Mouse (Mus musculus): ENCODE results near the gene Stkld1. TPM values are rescaled to one million over a fixed set of nuclear protein-coding genes. Genes with fewer than 3 reads are reported as not detected.
A peak's percentile ranks its signal among the peaks of the same experiment; 100 is the strongest.

Gene Stkld1
- polyA plus RNA-seq, 1 experiment from 2014 or later = not detected

DNA sequence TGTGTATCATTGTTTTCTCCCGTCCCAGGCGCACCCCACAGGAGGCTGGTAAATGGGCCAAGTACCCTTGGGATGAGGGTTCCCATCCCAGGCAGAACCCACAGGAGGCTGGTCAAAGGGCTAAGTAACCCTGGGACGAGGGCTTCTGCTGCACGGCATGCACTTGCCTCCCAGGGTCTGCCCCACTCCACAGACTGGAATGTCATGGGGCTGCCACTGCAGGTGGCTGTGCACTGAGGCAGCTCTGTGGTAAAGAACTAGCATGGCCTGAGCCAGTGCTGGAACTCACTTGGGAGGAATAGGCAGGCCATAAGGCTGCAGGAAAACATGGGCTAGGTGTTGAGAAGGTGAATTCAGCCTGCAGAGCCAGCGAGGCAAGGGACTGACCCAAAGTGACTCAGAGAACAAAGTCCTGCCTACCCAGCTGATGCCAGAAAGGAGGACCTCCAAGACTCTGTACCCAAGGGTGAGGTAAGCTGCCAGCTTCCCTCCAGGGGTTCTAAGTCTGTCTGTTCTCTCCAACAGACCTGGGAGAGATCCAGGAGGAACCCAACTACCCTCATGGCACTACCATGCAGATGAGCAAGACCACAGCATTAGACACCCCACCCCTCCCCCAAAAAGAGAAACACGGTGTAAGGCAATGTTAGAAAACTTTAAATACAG, 13.5 kb upstream of the Stkld1 start:
- WGBS = 85% methylated on average over 6 of the region's 6 CpGs
- no peak overlapping the region; the same call in 1 of the 2 replicates for H3K27ac ChIP-seq
- no peaks in the 10 kb centered on the region for H3K9me3 ChIP-seq
- ATAC-seq (ENCODE audit: low FRiP score, low read depth) = no peak
- no peaks in the 10 kb centered on the region for H3K27me3 ChIP-seq
- H3K9ac ChIP-seq = no peak overlapping the region
- no peak overlapping the region for H3K4me2 ChIP-seq (replicated peaks)
- H3K4me3 ChIP-seq = no peak overlapping the region
- H3K4me1 ChIP-seq = peaks cover 23% of the 10 kb centered on the region
- H3K36me3 ChIP-seq = peaks cover 76% of the 10 kb centered on the region

DNA sequence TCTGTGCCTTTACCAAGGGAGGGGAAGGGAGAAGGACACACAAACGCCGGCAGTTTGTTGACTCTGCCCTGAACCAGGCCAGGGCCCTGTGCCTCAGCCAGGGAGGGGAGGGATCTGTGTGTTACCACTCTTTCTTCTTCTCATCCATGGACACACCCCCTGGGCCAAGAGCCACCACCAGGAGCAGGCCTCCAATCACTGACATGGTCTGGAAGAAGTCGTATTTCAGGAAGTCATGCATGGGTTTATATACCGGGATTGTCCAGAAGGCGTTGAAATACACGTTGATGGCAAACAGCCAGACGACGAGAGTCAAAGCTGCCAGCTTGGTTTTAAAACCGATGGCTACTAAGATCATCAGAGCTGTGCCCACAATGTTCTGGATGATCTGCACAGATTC, 12.1 kb upstream of the Stkld1 start:
- WGBS = 70% methylated on average over 9 of the region's 9 CpGs
- ATAC-seq (ENCODE audit: low FRiP score, low read depth) = no peak
- no peak overlapping the region for H3K27ac ChIP-seq

DNA sequence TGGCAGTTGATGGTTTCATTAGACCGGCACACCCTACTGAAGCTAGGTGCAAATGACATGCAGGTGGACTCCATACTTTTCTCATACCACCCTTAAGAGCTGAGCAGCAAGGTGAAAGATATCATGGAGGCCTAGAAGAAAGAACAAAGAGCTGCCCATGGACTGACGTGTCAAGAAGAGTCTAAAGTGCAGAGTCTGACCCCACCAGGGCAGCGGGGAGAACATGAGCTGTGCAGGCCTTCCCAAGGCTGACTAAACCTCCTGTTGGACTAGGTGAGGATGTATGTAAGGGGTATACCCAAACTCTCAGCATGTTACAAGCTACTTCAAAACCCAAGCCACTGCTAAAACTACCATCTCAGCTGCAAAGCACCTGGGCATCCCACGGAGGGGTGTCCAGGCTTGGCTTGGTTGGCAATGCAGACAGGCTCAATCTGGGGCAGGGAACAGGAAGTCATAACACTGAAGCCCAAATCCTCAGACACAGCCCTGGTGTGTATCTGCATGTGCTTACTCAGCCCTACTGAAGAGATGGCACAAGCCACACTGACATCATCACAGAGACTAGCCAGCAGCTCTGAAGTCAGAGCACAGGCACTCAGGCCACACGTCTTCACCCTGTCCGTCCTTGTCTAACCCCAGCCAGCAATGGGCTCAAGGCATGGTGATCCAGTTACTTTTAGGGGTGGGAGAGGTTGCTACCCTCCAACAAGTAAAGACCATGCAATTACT, 5.9 kb upstream of the Stkld1 start:
- no peak overlapping the region for H3K4me3 ChIP-seq
- H3K36me3 ChIP-seq = peaks cover 87% of the 10 kb centered on the region
- H3K4me2 ChIP-seq (replicated peaks) = no peak overlapping the region
- no peak overlapping the region for H3K27ac ChIP-seq
- 90% methylated on average over 6 of the region's 6 CpGs for WGBS
- H3K9me3 ChIP-seq = no peaks in the 10 kb centered on the region
- H3K9ac ChIP-seq = peak overlapping the region; percentile 15; the same call in 1 of the 2 replicates
- no peak for ATAC-seq (ENCODE audit: low FRiP score, low read depth)
- H3K27me3 ChIP-seq = no peaks in the 10 kb centered on the region
- peaks cover 42% of the 10 kb centered on the region for H3K4me1 ChIP-seq

More for the DNA sequence above, 12.1 kb upstream of the Stkld1 start:
- Histone ChIP-seq H3K36me3 (peaks cover 91% of the 10 kb centered on the region), H3K27me3 (no peaks in the 10 kb centered on the region), H3K4me1 (peaks cover 15% of the 10 kb centered on the region), H3K4me3 (no peak overlapping the region), H3K4me2 (replicated peaks) (no peak overlapping the region), H3K9me3 (no peaks in the 10 kb centered on the region), H3K9ac (no peak overlapping the region)

DNA sequence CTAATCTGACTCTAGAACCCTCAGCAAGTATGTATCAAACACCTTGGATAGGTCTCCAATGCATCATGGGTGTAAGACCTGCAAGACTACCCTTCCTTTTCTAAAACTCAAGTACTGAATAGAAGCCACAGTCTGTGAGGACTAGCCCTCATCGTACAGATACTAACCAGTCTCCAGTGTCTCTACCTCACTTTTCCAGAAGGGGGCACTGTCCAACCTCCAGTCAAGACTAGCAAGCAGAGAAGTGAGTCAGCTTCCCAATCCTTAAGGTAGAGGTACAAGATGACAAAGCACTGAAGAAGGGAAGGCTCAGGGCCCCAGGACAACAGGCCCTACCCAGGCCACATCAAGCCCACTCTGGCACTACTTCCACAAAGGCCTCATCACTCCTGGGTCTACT, 3.5 kb upstream of the Stkld1 start:
- Histone ChIP-seq H3K27me3 (no peaks in the 10 kb centered on the region), H3K4me2 (replicated peaks) (no peak overlapping the region), H3K9ac (no peak overlapping the region; the same call in 1 of the 2 replicates), H3K27ac (no peak overlapping the region), H3K36me3 (peaks cover 62% of the 10 kb centered on the region), H3K9me3 (no peaks in the 10 kb centered on the region), H3K4me1 (peaks cover 42% of the 10 kb centered on the region), H3K4me3 (no peak overlapping the region)
- no peak for ATAC-seq (ENCODE audit: low FRiP score, low read depth)
- 40% methylated on average over 1 of the region's 1 CpGs for WGBS

DNA sequence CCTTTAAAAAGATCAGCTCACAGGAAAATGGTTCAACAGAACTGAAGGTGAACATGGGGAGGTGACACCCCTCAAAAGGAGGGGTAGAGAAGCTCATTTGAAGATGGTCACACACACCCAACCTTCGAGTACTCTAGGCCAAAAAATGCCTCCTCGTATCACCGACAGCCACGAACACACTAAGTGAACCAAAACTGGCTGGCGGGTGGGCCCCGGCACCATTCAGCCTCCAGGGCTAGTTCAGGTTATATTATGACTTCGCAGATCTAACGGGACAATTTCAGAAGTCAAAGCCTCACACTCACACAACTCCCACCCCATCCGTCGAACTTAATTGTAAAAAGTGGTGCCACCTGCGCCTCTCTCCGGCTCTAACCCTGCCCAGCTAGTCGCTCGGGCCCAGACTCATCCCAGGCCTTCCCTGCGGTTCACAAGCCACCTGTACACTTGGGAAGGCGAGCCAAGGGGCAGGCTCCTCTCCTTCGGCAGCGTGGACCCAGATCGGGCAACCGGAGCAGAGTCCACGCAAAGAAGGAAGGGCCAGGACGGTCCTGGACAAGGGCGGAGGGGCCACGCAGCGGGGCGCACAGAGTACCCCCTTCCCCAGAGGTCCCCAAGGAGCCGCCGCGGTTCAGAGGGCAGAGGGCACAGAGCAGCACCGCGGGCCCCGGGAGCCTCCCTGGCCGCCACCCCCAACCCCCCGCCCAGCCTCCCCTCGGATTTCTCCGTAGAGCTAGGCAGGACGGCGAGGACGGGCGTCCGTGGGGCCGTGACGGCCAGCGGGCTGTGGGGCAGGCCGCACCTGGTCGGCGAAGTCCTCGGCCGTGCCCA, 1.2 kb upstream of the Stkld1 start:
- WGBS = 1% methylated on average over 49 of the region's 49 CpGs
- H3K9ac ChIP-seq = peak overlapping the region; percentile 100
- H3K9me3 ChIP-seq = no peaks in the 10 kb centered on the region
- peaks cover 41% of the 10 kb centered on the region for H3K4me1 ChIP-seq
- H3K27ac ChIP-seq = peak overlapping the region; percentile 91
- H3K36me3 ChIP-seq = peaks cover 41% of the 10 kb centered on the region
- H3K27me3 ChIP-seq = no peaks in the 10 kb centered on the region
- ATAC-seq (ENCODE audit: low FRiP score, low read depth) = peak; percentile 58
- peak overlapping the region; percentile 97 for H3K4me3 ChIP-seq
- H3K4me2 ChIP-seq (replicated peaks) = peak overlapping the region; percentile 82

DNA sequence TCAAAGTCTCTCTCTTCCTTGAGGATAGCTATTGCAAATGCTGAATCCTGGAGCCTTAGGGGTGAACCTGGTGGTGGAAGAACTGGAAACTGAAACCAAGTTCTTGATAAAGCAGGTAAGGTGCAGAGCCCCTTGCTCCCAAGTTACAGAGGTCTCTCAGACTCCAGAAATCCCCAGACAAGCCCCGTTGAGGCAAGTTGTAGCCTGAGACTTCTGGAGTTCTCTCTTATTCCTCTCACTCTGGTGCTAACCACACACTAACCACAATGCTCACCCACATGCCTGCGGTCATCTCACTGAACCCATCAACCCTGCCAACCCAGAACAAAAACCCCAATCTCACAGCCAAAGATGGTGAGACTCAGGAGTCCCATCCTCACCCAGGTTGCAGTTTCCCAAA, 1.4 kb downstream of the Stkld1 start:
- H3K4me2 ChIP-seq (replicated peaks) = no peak overlapping the region
- H3K27me3 ChIP-seq = no peaks in the 10 kb centered on the region
- 89% methylated on average over 2 of the region's 2 CpGs for WGBS
- peaks cover 15% of the 10 kb centered on the region for H3K36me3 ChIP-seq
- no peak overlapping the region for H3K9ac ChIP-seq
- H3K9me3 ChIP-seq = no peaks in the 10 kb centered on the region
- no peak overlapping the region for H3K27ac ChIP-seq
- H3K4me1 ChIP-seq = peaks cover 22% of the 10 kb centered on the region
- ATAC-seq (ENCODE audit: low FRiP score, low read depth) = no peak
- no peak overlapping the region for H3K4me3 ChIP-seq

DNA sequence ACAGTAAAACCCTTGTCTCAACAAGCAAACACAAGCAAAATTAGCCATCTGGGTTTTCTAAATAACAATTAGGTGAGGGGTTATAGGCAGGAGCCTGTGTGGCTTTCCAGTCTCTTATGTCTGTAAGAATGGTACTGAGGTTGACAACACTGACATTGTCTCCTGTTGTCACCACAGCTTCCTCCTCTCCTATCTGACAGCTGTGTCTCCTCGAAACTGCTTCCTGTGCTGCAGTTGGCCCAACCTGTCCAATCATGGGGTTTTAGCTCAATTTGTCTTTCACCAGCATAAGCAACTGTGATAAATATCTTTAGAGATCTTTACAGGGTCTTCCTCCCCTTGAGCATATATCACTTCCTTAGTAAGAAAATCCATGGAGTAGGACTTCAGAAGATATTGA, 2.6 kb downstream of the Stkld1 start:
- Histone ChIP-seq H3K27me3 (no peaks in the 10 kb centered on the region), H3K4me1 (peaks cover 10% of the 10 kb centered on the region), H3K4me3 (no peak overlapping the region), H3K4me2 (replicated peaks) (no peak overlapping the region), H3K36me3 (peaks cover 4% of the 10 kb centered on the region), H3K27ac (no peak overlapping the region), H3K9me3 (no peaks in the 10 kb centered on the region), H3K9ac (no peak overlapping the region; the same call in 1 of the 2 replicates)
- 73% methylated on average over 1 of the region's 1 CpGs for WGBS
- no peak for ATAC-seq (ENCODE audit: low FRiP score, low read depth)

DNA sequence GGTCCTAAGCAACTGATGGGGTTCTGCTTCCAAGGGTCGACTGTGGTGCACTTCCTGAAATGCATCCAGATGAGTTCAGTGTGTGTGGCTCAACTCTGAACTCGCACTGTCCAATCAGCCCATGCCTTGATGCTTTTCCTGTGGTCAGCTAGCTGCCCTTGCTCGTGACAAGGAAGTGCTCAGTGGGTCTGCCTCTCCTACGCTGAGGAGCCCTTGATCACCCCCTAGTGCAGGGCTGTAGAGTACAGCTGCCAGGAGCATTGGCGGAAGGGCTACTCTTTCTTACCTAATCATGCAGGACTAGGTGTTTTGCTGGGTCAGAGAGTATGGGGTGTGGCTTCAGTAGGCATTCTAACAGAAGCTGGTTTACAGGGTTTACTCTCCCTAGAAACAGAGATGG, 7.7 kb downstream of the Stkld1 start:
- no peak overlapping the region for H3K4me3 ChIP-seq
- no peaks in the 10 kb centered on the region for H3K9me3 ChIP-seq
- WGBS = 47% methylated on average over 5 of the region's 5 CpGs
- 0 out of 2 replicates have a peak, but pooled peaks cover 3% of the 10 kb centered on the region for H3K36me3 ChIP-seq
- no peaks in the 10 kb centered on the region for H3K4me1 ChIP-seq
- H3K27me3 ChIP-seq = no peaks in the 10 kb centered on the region
- no peak overlapping the region for H3K27ac ChIP-seq
- no peak overlapping the region for H3K9ac ChIP-seq
- ATAC-seq (ENCODE audit: low FRiP score, low read depth) = no peak
- H3K4me2 ChIP-seq (replicated peaks) = no peak overlapping the region

DNA sequence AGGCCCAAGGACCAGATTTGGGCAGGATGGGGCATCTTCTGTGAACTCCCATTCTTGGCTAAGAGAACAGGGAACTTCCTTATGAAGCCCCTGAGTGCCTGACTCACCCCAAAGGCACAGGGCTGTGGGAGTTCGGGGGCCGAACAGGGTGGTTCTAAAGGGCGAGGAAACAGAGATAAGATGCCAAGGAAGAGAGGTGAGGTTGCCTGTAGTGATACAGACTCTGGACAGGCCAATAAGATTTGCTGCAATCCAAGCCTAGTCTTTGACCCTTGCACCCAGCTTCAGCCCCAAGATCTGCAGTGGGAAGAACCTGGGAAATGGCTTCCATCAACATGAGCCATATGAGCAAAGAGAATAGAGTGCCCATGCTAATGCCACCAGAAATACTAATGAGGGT, 9.4 kb downstream of the Stkld1 start:
- Histone ChIP-seq H3K27ac (no peak overlapping the region), H3K27me3 (no peaks in the 10 kb centered on the region), H3K9me3 (no peaks in the 10 kb centered on the region), H3K4me3 (no peak overlapping the region), H3K4me1 (no peaks in the 10 kb centered on the region), H3K36me3 (0 out of 2 replicates have a peak, but pooled peaks cover 12% of the 10 kb centered on the region), H3K4me2 (replicated peaks) (no peak overlapping the region), H3K9ac (no peak overlapping the region)
- ATAC-seq (ENCODE audit: low FRiP score, low read depth) = no peak
- WGBS = 85% methylated on average over 3 of the region's 3 CpGs

DNA sequence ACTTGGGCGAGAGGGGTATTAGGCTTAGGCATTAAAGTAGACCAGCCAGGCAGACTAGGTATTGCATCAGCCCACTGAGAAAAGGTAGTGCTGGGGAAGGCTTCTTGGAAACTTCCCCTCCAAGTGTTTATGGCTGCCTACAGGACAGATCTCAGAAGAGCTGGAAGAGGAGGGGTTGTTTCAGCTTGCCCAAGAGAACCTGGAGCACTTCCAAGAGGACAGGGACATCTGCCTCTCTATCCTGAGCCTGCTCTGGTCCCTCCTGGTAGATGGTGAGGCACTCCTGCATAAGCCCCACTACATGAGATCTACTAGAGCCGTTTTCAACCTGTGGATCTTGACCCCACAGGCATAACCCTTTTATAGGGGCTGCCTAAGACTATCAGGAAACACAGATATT, 16.6 kb downstream of the Stkld1 start:
- H3K4me1 ChIP-seq = no peaks in the 10 kb centered on the region
- no peaks in the 10 kb centered on the region for H3K9me3 ChIP-seq
- no peak for ATAC-seq (ENCODE audit: low FRiP score, low read depth)
- H3K4me2 ChIP-seq (replicated peaks) = no peak overlapping the region
- peaks cover 81% of the 10 kb centered on the region for H3K36me3 ChIP-seq
- no peak overlapping the region for H3K9ac ChIP-seq
- no peaks in the 10 kb centered on the region for H3K27me3 ChIP-seq
- H3K4me3 ChIP-seq = no peak overlapping the region
- WGBS = 86% methylated on average over 2 of the region's 2 CpGs
- no peak overlapping the region for H3K27ac ChIP-seq

DNA sequence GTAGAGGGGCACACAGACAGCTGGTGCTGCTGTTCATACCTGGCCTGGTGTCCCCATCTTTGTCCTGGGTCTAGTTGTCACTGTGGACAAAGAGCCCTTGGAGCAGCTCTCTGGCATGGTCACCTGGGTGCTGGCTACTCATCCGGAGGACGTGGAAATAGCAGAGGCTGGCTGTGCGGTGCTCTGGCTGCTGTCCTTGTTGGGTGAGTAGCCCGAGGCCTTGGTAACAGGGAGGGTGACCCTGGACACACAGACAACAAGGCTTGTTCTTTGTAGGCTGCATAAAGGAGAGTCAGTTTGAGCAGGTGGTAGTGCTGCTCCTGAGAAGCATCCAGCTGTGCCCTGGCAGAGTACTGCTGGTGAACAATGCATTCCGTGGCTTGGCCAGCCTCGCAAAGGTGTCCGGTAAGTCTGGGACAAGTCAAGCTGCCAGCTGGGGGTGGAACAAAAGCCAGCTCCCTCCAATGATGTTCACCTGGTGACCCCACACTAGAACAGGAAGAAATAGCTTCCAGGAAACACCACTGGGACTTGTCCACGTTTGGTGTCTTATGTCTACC, 17.6 kb downstream of the Stkld1 start:
- no peak overlapping the region for H3K4me3 ChIP-seq
- 85% methylated on average over 8 of the region's 8 CpGs for WGBS
- H3K4me1 ChIP-seq = no peaks in the 10 kb centered on the region
- H3K27me3 ChIP-seq = no peaks in the 10 kb centered on the region
- peaks cover 90% of the 10 kb centered on the region for H3K36me3 ChIP-seq
- H3K9me3 ChIP-seq = no peaks in the 10 kb centered on the region
- H3K27ac ChIP-seq = no peak overlapping the region
- H3K9ac ChIP-seq = no peak overlapping the region
- H3K4me2 ChIP-seq (replicated peaks) = no peak overlapping the region
- ATAC-seq (ENCODE audit: low FRiP score, low read depth) = no peak

DNA sequence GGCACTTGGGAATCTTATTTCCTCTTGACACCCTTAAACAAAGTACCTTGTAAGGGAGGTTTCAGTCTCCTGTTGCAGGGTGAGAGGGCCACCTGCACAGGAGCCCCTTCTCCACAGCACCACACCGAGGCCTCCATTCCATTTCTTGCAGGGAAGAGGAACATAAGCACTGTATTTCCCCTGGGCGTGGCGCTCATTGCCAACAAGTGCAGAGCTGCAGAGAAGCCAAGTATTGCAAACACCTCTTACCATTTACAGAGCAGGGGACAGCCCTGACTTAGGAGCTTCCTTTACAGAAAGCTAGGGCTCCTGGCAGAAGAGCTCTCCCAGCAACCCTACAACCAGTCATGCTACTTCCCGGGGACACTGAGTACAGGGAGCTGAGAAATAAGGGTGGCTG, 18.3 kb downstream of the Stkld1 start:
- Histone ChIP-seq H3K4me1 (no peaks in the 10 kb centered on the region), H3K27ac (no peak overlapping the region), H3K9ac (no peak overlapping the region), H3K4me2 (replicated peaks) (no peak overlapping the region), H3K4me3 (no peak overlapping the region), H3K27me3 (no peaks in the 10 kb centered on the region), H3K9me3 (no peaks in the 10 kb centered on the region), H3K36me3 (peaks cover 92% of the 10 kb centered on the region)
- WGBS = 95% methylated on average over 4 of the region's 4 CpGs
- no peak for ATAC-seq (ENCODE audit: low FRiP score, low read depth)

All from limb, embryonic 13.5 days (tissue).